Mouse (Mus musculus): ENCODE results near the gene Rapgef4. TPM values are rescaled to one million over a fixed set of nuclear protein-coding genes. Genes with fewer than 3 reads are reported as not detected.
A peak's percentile ranks its signal among the peaks of the same experiment; 100 is the strongest.

Gene Rapgef4
- polyA plus RNA-seq, 1 experiment from 2014 or later: 3.6 TPM

DNA sequence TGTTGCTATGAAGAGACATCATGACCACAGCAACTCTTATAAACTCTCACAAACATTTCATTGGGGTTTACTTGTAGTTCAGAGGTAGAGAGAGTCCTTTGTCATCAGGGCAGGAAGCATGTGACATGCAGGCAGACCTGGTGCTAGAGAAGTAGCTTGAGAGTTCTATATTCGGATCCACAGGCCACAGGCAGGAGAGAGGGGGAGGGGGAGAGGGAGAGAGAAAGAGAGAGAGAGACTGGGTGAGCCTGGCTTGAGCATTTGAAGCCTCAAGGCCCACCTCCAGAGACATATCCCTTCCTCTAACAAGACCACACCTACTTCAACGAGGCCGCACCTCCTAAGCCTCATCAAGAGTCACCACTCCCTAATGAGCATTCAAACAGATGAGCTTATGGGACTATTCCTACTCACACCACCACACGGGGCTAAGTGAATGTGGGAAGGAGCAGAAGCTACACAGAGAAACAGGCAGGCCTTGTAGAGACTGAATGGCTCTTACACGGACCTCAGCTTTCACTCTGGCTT is 21.9 kb downstream of the Rapgef4 start:
- H3K27ac ChIP-seq (replicated peaks): no peak overlapping the region
- no peak for ATAC-seq (ENCODE audit: low FRiP score, low TSS enrichment)
- H3K9me3 ChIP-seq (ENCODE audit: control insufficient read depth, low read length): no peaks in the 10 kb centered on the region
- no peak for DNase-seq (ENCODE audit: low spot score)
- H3K4me3 ChIP-seq (ENCODE audit: low read depth, low read length): no peak overlapping the region
- TF ChIP-seq EP300 (optimal IDR thresholded peaks at IDR 0.05): no peak
- no peak for TF ChIP-seq CTCF (IDR thresholded peaks at IDR 0.05; ENCODE audit: low read depth)
- no peaks in the 10 kb centered on the region for H3K4me1 ChIP-seq (replicated peaks; ENCODE audit: control insufficient read depth, insufficient read depth)
- H3K4me2 ChIP-seq (replicated peaks; ENCODE audit: low read depth): no peak overlapping the region
- no peaks in the 10 kb centered on the region for H3K27me3 ChIP-seq (ENCODE audit: control insufficient read depth, insufficient read depth, low read length)
- whole genome bisulfite sequencing: 65% methylated on average over 5 of the region's 5 CpGs
- no peak overlapping the region for H3K9ac ChIP-seq (ENCODE audit: low read length)
- no peaks in the 10 kb centered on the region for H3K36me3 ChIP-seq (ENCODE audit: control insufficient read depth, insufficient read depth, low read length)

DNA sequence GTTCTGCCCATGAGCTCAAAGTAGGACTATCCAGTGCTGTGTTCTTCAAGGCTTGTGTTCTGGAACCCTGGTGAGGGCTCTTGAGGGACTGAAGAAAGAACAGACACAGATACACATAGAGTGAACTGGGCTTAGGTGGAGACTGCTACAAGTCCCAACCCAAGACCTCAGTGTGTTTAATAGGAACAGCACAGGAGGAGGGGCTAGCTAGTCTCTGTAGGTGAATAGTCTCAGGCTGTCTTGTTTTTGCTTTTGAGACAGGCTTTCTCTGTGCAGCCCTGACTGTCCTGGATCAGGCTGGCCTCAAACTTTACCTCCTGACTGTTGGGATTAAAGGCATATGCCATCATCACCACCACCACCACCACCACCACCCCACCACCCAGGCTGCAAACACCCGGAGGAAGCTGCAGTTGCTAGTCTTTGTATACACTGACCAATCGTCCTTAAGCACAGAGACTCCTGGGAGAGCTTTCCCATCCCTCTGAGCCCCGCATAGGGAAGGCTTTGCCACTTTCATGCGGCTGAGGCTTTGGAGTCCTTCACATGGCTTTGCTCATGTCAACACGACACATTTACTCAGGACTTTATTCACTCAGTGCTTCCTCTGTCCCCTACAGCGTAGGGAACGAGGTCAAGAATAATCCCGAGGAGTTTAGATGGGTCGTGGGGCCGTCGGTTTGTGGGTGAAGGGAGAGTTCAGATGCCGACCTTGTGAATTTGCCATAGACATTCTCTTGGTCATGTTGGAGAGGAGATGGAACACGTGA is 22.9 kb downstream of the Rapgef4 start:
- H3K27me3 ChIP-seq (ENCODE audit: control insufficient read depth, insufficient read depth, low read length): no peaks in the 10 kb centered on the region
- H3K4me1 ChIP-seq (replicated peaks; ENCODE audit: control insufficient read depth, insufficient read depth): no peaks in the 10 kb centered on the region
- no peak for DNase-seq (ENCODE audit: low spot score)
- no peak overlapping the region for H3K9ac ChIP-seq (ENCODE audit: low read length)
- WGBS: 77% methylated on average over 13 of the region's 13 CpGs
- TF ChIP-seq CTCF (IDR thresholded peaks at IDR 0.05; ENCODE audit: low read depth) (no peak), EP300 (optimal IDR thresholded peaks at IDR 0.05) (no peak)
- no peak overlapping the region for H3K4me3 ChIP-seq (ENCODE audit: low read depth, low read length)
- no peak overlapping the region for H3K4me2 ChIP-seq (replicated peaks; ENCODE audit: low read depth)
- no peak for ATAC-seq (ENCODE audit: low FRiP score, low TSS enrichment)
- no peaks in the 10 kb centered on the region for H3K36me3 ChIP-seq (ENCODE audit: control insufficient read depth, insufficient read depth, low read length)
- H3K27ac ChIP-seq (replicated peaks): no peak overlapping the region
- no peaks in the 10 kb centered on the region for H3K9me3 ChIP-seq (ENCODE audit: control insufficient read depth, low read length)

DNA sequence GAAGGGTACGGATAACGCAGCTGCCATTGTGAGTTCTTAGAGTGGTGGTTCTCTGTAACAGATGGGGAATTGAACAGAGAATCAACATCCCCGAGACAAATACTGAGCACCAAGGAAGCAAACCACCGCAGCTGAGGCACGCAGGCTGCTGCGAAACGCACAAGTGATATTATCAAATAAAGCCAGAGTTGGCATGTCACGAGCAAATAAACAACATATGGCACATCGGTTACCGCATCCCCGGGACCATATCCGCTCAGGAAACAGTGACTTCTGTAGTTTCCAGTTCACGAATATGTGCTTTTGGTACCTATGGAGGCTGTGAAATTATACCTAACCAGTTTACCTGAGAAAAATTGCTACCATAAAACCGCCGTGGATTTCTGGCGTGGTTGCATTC is 24.0 kb downstream of the Rapgef4 start:
- TF ChIP-seq CTCF (IDR thresholded peaks at IDR 0.05; ENCODE audit: low read depth) (no peak), EP300 (optimal IDR thresholded peaks at IDR 0.05) (no peak)
- H3K4me1 ChIP-seq (replicated peaks; ENCODE audit: control insufficient read depth, insufficient read depth): no peaks in the 10 kb centered on the region
- H3K27me3 ChIP-seq (ENCODE audit: control insufficient read depth, insufficient read depth, low read length): no peaks in the 10 kb centered on the region
- ATAC-seq (ENCODE audit: low FRiP score, low TSS enrichment) (no peak), DNase-seq (ENCODE audit: low spot score) (no peak)
- no peaks in the 10 kb centered on the region for H3K36me3 ChIP-seq (ENCODE audit: control insufficient read depth, insufficient read depth, low read length)
- H3K27ac ChIP-seq (replicated peaks): no peak overlapping the region
- H3K4me2 ChIP-seq (replicated peaks; ENCODE audit: low read depth): no peak overlapping the region
- no peaks in the 10 kb centered on the region for H3K9me3 ChIP-seq (ENCODE audit: control insufficient read depth, low read length)
- no peak overlapping the region for H3K4me3 ChIP-seq (ENCODE audit: low read depth, low read length)
- H3K9ac ChIP-seq (ENCODE audit: low read length): no peak overlapping the region
- 86% methylated on average over 16 of the region's 16 CpGs for WGBS

DNA sequence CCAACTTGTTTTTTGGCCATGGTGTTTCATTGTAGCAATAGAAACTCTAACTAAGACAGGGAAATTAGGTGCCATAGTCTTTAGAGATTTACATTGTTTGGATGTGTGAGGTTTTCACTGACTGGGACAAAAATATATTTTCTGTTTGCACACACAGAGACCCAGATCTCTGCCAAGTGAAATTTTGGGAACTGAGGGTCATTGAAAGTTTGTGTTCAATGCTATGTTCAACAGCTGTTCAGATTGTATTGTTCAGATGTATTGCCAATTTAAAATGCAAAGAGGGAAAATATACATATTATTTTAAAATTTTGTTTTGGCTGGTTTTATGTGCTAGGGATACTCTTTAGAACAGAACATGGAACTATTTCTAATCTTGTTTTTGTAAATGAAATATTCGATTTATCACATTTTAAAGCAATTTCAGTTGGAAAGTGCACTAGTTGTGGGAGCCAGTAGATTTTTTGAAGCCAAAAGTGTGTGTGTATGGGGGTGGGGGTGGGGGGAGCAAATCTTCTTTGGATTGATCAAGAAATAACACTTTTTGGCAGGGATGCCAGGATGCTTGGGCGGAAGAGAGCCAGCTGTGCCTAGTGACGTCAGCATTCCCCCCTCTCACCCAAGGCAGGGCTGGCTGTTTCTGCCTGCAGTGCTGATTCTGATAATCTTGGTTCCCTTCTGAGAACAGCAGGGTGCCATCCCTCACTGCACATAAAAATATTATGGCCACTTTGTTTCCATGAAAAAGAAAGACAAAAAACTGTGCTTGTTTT is 28.6 kb downstream of the Rapgef4 start:
- H3K9ac ChIP-seq (ENCODE audit: low read length): no peak overlapping the region
- ATAC-seq (ENCODE audit: low FRiP score, low TSS enrichment) (no peak), DNase-seq (ENCODE audit: low spot score) (no peak)
- H3K4me3 ChIP-seq (ENCODE audit: low read depth, low read length): no peak overlapping the region
- H3K36me3 ChIP-seq (ENCODE audit: control insufficient read depth, insufficient read depth, low read length): no peaks in the 10 kb centered on the region
- no peaks in the 10 kb centered on the region for H3K27me3 ChIP-seq (ENCODE audit: control insufficient read depth, insufficient read depth, low read length)
- no peaks in the 10 kb centered on the region for H3K9me3 ChIP-seq (ENCODE audit: control insufficient read depth, low read length)
- H3K27ac ChIP-seq (replicated peaks): no peak overlapping the region
- WGBS: 54% methylated on average over 3 of the region's 3 CpGs
- H3K4me2 ChIP-seq (replicated peaks; ENCODE audit: low read depth): no peak overlapping the region
- no peak for TF ChIP-seq CTCF (IDR thresholded peaks at IDR 0.05; ENCODE audit: low read depth)
- no peak for TF ChIP-seq EP300 (optimal IDR thresholded peaks at IDR 0.05)
- H3K4me1 ChIP-seq (replicated peaks; ENCODE audit: control insufficient read depth, insufficient read depth): no peaks in the 10 kb centered on the region

DNA sequence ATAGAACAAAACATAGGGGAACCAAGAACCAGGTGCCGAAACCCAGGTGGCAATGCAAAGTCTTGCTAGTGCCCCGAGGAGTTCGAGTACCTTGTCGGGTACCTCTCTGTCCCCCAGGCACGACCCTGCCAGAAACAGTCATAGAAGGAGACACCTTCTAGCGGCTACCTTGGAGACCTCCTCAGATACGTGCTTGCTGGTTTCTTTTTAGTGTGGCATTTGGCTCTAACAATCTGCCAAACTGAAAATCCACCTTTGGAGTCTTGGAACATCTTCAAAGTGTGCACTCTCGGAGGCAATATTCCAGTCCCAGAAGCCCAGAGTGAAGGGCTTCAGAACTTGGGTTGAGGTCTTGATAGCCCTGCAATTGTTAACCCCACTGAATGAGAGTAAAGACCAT is 34.3 kb downstream of the Rapgef4 start:
- H3K4me3 ChIP-seq (ENCODE audit: low read depth, low read length): no peak overlapping the region
- H3K36me3 ChIP-seq (ENCODE audit: control insufficient read depth, insufficient read depth, low read length): no peaks in the 10 kb centered on the region
- 77% methylated on average over 8 of the region's 8 CpGs for WGBS
- no peaks in the 10 kb centered on the region for H3K9me3 ChIP-seq (ENCODE audit: control insufficient read depth, low read length)
- DNase-seq (ENCODE audit: low spot score) (no peak), ATAC-seq (ENCODE audit: low FRiP score, low TSS enrichment) (no peak)
- H3K4me1 ChIP-seq (replicated peaks; ENCODE audit: control insufficient read depth, insufficient read depth): no peaks in the 10 kb centered on the region
- TF ChIP-seq EP300 (optimal IDR thresholded peaks at IDR 0.05) (no peak), CTCF (IDR thresholded peaks at IDR 0.05; ENCODE audit: low read depth) (no peak)
- H3K27me3 ChIP-seq (ENCODE audit: control insufficient read depth, insufficient read depth, low read length): no peaks in the 10 kb centered on the region
- no peak overlapping the region for H3K9ac ChIP-seq (ENCODE audit: low read length)
- no peak overlapping the region for H3K4me2 ChIP-seq (replicated peaks; ENCODE audit: low read depth)
- peak overlapping the region; percentile 40; the same call in 1 of the 2 replicates for H3K27ac ChIP-seq (replicated peaks)

Data from stomach, postnatal 0 days (tissue).